Mouse (Mus musculus) lung, postnatal 14 days (tissue): ENCODE results near the gene Coro1c.

Experiments used
- DNase-seq: peaks from one replicate; pipeline ENCODE4 v3.0.0; 2021

Gene Coro1c

GRCm38 (mm10) chr5:113855117-113855516, 53.4 kb downstream of the Coro1c start:
- no peak for DNase-seq

- DNase-seq: peak; percentile 94
These were observed 54.1 kb downstream of the Coro1c start for GRCm38 (mm10) chr5:113854494-113854893.

- DNase-seq: no peak
These were observed 55.0 kb downstream of the Coro1c start for GRCm38 (mm10) chr5:113853541-113853940.

GRCm38 (mm10) chr5:113852463-113852862, 56.1 kb downstream of the Coro1c start:
- DNase-seq: no peak

- DNase-seq: no peak
These were observed 57.8 kb downstream of the Coro1c start for GRCm38 (mm10) chr5:113850680-113851230.

- no peak for DNase-seq
These were observed 60.9 kb downstream of the Coro1c start for GRCm38 (mm10) chr5:113847636-113848035.

GRCm38 (mm10) chr5:113846656-113847055, 61.9 kb downstream of the Coro1c start:
- no peak for DNase-seq

GRCm38 (mm10) chr5:113845627-113846026, 62.9 kb downstream of the Coro1c start:
- no peak for DNase-seq

GRCm38 (mm10) chr5:113844721-113845120, 63.8 kb downstream of the Coro1c start:
- peak; percentile 85 for DNase-seq

- peak; percentile 44 for DNase-seq
These were observed 64.5 kb downstream of the Coro1c start for GRCm38 (mm10) chr5:113844106-113844505.

- no peak for DNase-seq
These were observed 65.7 kb downstream of the Coro1c start for GRCm38 (mm10) chr5:113842906-113843305.

GRCm38 (mm10) chr5:113842244-113842643, 66.3 kb downstream of the Coro1c start:
- no peak for DNase-seq

- DNase-seq: no peak
These were observed 67.0 kb downstream of the Coro1c start for GRCm38 (mm10) chr5:113841243-113842225.

GRCm38 (mm10) chr5:113840443-113840842, 68.1 kb downstream of the Coro1c start:
- no peak for DNase-seq

GRCm38 (mm10) chr5:113836961-113837360, 71.6 kb downstream of the Coro1c start:
- no peak for DNase-seq

- DNase-seq: no peak
These were observed 75.1 kb downstream of the Coro1c start for GRCm38 (mm10) chr5:113833316-113833947.

- no peak for DNase-seq
These were observed 76.1 kb downstream of the Coro1c start, which contains the start of gene Selplg for GRCm38 (mm10) chr5:113832490-113832901. Gene Selplg (minus strand): TSS chr5:113832644.

- DNase-seq: no peak
These were observed 76.8 kb downstream of the Coro1c start for GRCm38 (mm10) chr5:113831741-113832140.

- DNase-seq: no peak
These were observed 77.8 kb downstream of the Coro1c start for GRCm38 (mm10) chr5:113830796-113831195.

- DNase-seq: peak; percentile 59
These were observed 78.3 kb downstream of the Coro1c start for GRCm38 (mm10) chr5:113830292-113830643.

- DNase-seq: no peak
These were observed 78.8 kb downstream of the Coro1c start for GRCm38 (mm10) chr5:113829566-113830291.

GRCm38 (mm10) chr5:113828481-113828880, 80.1 kb downstream of the Coro1c start:
- DNase-seq: no peak

GRCm38 (mm10) chr5:113827991-113828411, 80.6 kb downstream of the Coro1c start:
- no peak for DNase-seq
